20 mouse cellular contexts compared by ENCODE assay signal in the genomic region with DNA sequence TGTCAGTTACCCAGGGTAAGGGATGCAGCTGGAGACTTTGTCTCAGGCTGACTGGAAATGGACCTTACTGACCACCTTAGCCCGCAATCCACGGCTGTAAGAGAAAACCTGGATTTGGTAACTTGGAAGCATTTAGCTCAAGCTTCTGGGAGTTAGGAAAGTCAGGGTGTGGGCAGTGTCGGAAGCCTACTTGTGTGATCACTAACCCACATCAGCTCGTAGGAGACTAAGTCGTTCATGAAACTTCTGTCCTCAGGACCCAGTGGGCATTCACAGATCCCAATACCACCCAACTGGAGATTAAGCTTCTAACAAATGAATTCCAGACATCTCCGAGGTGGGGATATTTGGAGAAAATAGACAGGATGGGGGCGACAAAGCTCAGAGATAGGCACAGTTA.
"Had no signal": no experiment of that assay in that cellular context is flagged by ENCODE, and none has a peak within 500 bp of the region (broad histone marks: within the 10 kb centered on the region; RNA-seq: fewer than 3 reads in every experiment).

No protein-coding gene starts in this region.

- H3K9ac ChIP-seq: heart, embryonic 13.5 days; heart, embryonic 15.5 days; hindbrain, embryonic 12.5 days; hindbrain, embryonic 14.5 days; intestine, embryonic 15.5 days; kidney, embryonic 15.5 days; limb, embryonic 12.5 days; liver, embryonic 14.5 days had no signal

- H3K27me3 ChIP-seq: heart, embryonic 13.5 days; heart, embryonic 15.5 days; hindbrain, embryonic 12.5 days; intestine, embryonic 15.5 days; limb, embryonic 12.5 days had no signal

- H3K27ac ChIP-seq: heart, embryonic 13.5 days; heart, embryonic 15.5 days; hindbrain, embryonic 10.5 days; hindbrain, embryonic 12.5 days; hindbrain, embryonic 14.5 days; intestine, embryonic 15.5 days; layer of hippocampus, adult 2 months; left cerebral cortex, adult 2 months; limb, embryonic 10.5 days; limb, embryonic 12.5 days; liver, embryonic 14.5 days had no signal

- H3K4me3 ChIP-seq: heart, embryonic 13.5 days; heart, embryonic 15.5 days; hindbrain, embryonic 10.5 days; hindbrain, embryonic 12.5 days; intestine, embryonic 15.5 days; kidney, embryonic 15.5 days; layer of hippocampus, adult 2 months; left cerebral cortex, adult 2 months; limb, embryonic 10.5 days; limb, embryonic 12.5 days had no signal

- H3K36me3 ChIP-seq: heart, embryonic 13.5 days; heart, embryonic 15.5 days; hindbrain, embryonic 10.5 days; hindbrain, embryonic 12.5 days; intestine, embryonic 15.5 days; kidney, embryonic 15.5 days; limb, embryonic 10.5 days; limb, embryonic 12.5 days had no signal

- DNase-seq: gastrocnemius, postnatal 10 days; gastrocnemius, postnatal 25 days; heart, adult 2 months; heart, postnatal 10 days; heart, postnatal 4 days; kidney, adult 18-20 months; kidney, postnatal 10 days; kidney, postnatal 4 days had no signal
